Mouse (Mus musculus): ENCODE data around the gene Dclk2.

- TF ChIP-seq CTCF (IDR thresholded peaks at IDR 0.05; ENCODE audit: low read depth) = no peak
- no peak for TF ChIP-seq EP300 (IDR thresholded peaks at IDR 0.05; ENCODE audit: low read depth)
Measured at GRCm38 (mm10) chr3:86810908-86811307, 109.7 kb downstream of the Dclk2 start.
